Comparison of ENCODE assay signal across 9 mouse cellular contexts in the genomic region with DNA sequence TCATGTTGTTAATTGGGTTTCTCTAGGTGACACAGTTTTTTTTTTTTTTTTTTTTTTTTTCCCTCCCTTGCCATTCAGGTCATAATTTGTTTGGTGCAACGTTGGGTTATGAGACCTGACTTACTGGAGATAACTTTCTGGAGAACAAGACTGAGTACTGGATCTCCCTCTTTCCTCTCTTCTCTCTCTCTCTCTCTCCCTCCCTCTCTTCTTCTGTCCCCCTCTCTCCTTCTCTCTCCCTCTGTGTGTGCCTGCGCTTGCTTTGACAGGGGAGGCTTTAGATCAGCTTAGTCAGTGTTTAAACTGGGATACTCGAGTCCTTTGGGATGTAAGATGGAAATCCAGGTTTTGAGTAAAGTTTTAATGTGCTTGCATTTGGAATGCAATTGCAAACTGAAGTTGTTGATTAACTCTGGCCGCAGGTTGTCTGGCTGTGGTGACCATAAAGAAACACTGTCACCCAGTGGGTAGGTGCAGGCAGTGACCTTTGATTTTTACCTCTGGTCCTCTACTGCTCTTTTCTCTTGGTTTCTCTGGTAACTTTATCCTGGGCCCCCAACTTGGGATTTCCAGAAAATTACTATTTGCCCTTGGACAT. TPM values are rescaled to one million over a fixed set of nuclear protein-coding genes. Genes with fewer than 3 reads are reported as not detected.
DNase-seq lines count a peak whose midpoint lies in the region; ATAC-seq and TF ChIP-seq lines count a peak whose summit lies in the region.
"Had no signal": no experiment of that assay in that cellular context is flagged by ENCODE, and none has a peak within 500 bp of the region (broad histone marks: within the 10 kb centered on the region; RNA-seq: fewer than 3 reads in every experiment).

No protein-coding gene starts in this region.

- no peak for TF ChIP-seq EP300 in heart, adult 2 months (IDR thresholded peaks at IDR 0.05; ENCODE audit: insufficient read depth, low read depth, low read length)

- H3K9ac ChIP-seq in heart, adult 2 months (ENCODE audit: low read depth, low read length) = no peak overlapping the region
- H3K9ac ChIP-seq in embryonic facial prominence, embryonic 13.5 days = peak overlapping the region; percentile 87
- peak overlapping the region; percentile 94 for H3K9ac ChIP-seq in midbrain, embryonic 13.5 days (replicated peaks)

- H3K79me2 ChIP-seq in heart, adult 2 months (replicated peaks; ENCODE audit: control insufficient read depth, insufficient read depth, low read length) = peaks cover 3% of the 10 kb centered on the region

- no peaks in the 10 kb centered on the region for H3K9me3 ChIP-seq in heart, embryonic 10.5 days
- H3K9me3 ChIP-seq in embryonic facial prominence, embryonic 13.5 days = no peaks in the 10 kb centered on the region
- no peaks in the 10 kb centered on the region for H3K9me3 ChIP-seq in midbrain, embryonic 13.5 days

- no peak for ATAC-seq in embryonic facial prominence, embryonic 13.5 days (ENCODE audit: insufficient number of reproducible peaks, insufficient read depth, low FRiP score, low TSS enrichment, low read depth)
- ATAC-seq in midbrain, embryonic 13.5 days = no peak
- no peak for ATAC-seq in CD4-positive, CD25-positive, alpha-beta regulatory T cell, adult 4 months

- TF ChIP-seq POLR2A in heart, adult 2 months (IDR thresholded peaks at IDR 0.05; ENCODE audit: insufficient read depth, low read depth, low read length) = no peak

- H3K4me2 ChIP-seq in embryonic facial prominence, embryonic 13.5 days = peak overlapping the region; percentile 85
- H3K4me2 ChIP-seq in midbrain, embryonic 13.5 days (replicated peaks) = peak overlapping the region; percentile 95

- peak overlapping the region; percentile 93; the same call in 1 of the 2 replicates for H3K27ac ChIP-seq in heart, embryonic 10.5 days
- H3K27ac ChIP-seq in heart, adult 2 months = no peak overlapping the region; the same call in 1 of the 2 replicates
- peak overlapping the region; percentile 89; the same call in 1 of the 2 replicates for H3K27ac ChIP-seq in embryonic facial prominence, embryonic 13.5 days
- no peak overlapping the region for H3K27ac ChIP-seq in midbrain, embryonic 13.5 days

- whole genome bisulfite sequencing in heart, embryonic 10.5 days = 46% methylated on average over 4 of the region's 4 CpGs
- WGBS in heart, adult 2 months = 52% methylated on average over 4 of the region's 4 CpGs
- 48% methylated on average over 4 of the region's 4 CpGs for WGBS in embryonic facial prominence, embryonic 13.5 days
- WGBS in midbrain, embryonic 13.5 days = 38% methylated on average over 4 of the region's 4 CpGs

- peaks cover 33% of the 10 kb centered on the region for H3K4me1 ChIP-seq in heart, embryonic 10.5 days
- H3K4me1 ChIP-seq in heart, adult 2 months (ENCODE audit: control insufficient read depth, insufficient read depth, low read length) = peaks cover 11% of the 10 kb centered on the region
- H3K4me1 ChIP-seq in embryonic facial prominence, embryonic 13.5 days = peaks cover 23% of the 10 kb centered on the region
- peaks cover 50% of the 10 kb centered on the region for H3K4me1 ChIP-seq in midbrain, embryonic 13.5 days (replicated peaks)

- H3K36me3 ChIP-seq in heart, embryonic 10.5 days = 0 out of 2 replicates have a peak, but pooled peaks cover 9% of the 10 kb centered on the region
- H3K36me3 ChIP-seq in heart, adult 2 months (ENCODE audit: control insufficient read depth, insufficient read depth, low read length) = no peaks in the 10 kb centered on the region
- H3K36me3 ChIP-seq in embryonic facial prominence, embryonic 13.5 days = peaks cover 13% of the 10 kb centered on the region
- H3K36me3 ChIP-seq in midbrain, embryonic 13.5 days = no peaks in the 10 kb centered on the region

- no peak for DNase-seq in heart, embryonic 10.5 days (ENCODE audit: low spot score)
- no peak for DNase-seq in heart, adult 2 months
- peak; percentile 64 to 82 for DNase-seq in kidney, adult 8-10 months
- no peak for DNase-seq in urinary bladder, adult 18-20 months (ENCODE audit: low spot score in 2 of 2)
- DNase-seq in embryo, embryonic 9.5 days (ENCODE audit: extremely low spot score) = no peak

- H3K27me3 ChIP-seq in heart, embryonic 10.5 days (ENCODE audit: insufficient read depth, poor library complexity, severe bottlenecking) = no peaks in the 10 kb centered on the region
- no peaks in the 10 kb centered on the region for H3K27me3 ChIP-seq in heart, adult 2 months (ENCODE audit: control insufficient read depth, insufficient read depth, low read length)
- no peaks in the 10 kb centered on the region for H3K27me3 ChIP-seq in embryonic facial prominence, embryonic 13.5 days
- no peaks in the 10 kb centered on the region for H3K27me3 ChIP-seq in midbrain, embryonic 13.5 days

- TF ChIP-seq CTCF in heart, adult 2 months (IDR thresholded peaks at IDR 0.05) = no peak

- peak overlapping the region; percentile 82 for H3K4me3 ChIP-seq in heart, embryonic 10.5 days
- H3K4me3 ChIP-seq in heart, adult 2 months = no peak overlapping the region; the same call in 1 of the 2 replicates
- H3K4me3 ChIP-seq in embryonic facial prominence, embryonic 13.5 days = peak overlapping the region; percentile 93
- H3K4me3 ChIP-seq in midbrain, embryonic 13.5 days (replicated peaks) = peak overlapping the region; percentile 92

- intact Hi-C loops in heart, adult 2 months (cut with DNase I) = loop anchor here (2.0 kb wide), 2 partner anchors 30 to 40 kb away; no protein-coding TSS in a partner anchor

RNA-seq across cellular contexts. Expression of gene Mink1, which starts 1.7 kb away (rescaled TPM):
- 12.6 and 14.9 TPM in 2 replicates for polyA plus RNA-seq in heart, embryonic 10.5 days (2016; fragmentation: Nextera tagmentation; extraction: Ambion mirVana)
- 10 to 100 TPM; 41.3 to 46.8 TPM for total RNA-seq in heart, adult 2 months (2021)
- 40.8 and 49.6 TPM in 2 replicates for polyA plus RNA-seq in heart, adult 2 months (2012; rRNA removed)
- polyA plus RNA-seq in embryonic facial prominence, embryonic 13.5 days (2015; fragmentation: Nextera tagmentation; extraction: Ambion mirVana) = 14.6 and 16.5 TPM in 2 replicates
- 10.7 and 14.2 TPM in 2 replicates for polyA plus RNA-seq in midbrain, embryonic 13.5 days (2015; fragmentation: Nextera tagmentation; extraction: Ambion mirVana)
- polyA plus RNA-seq in CD4-positive, CD25-positive, alpha-beta regulatory T cell, adult 4 months (2017; shearing (Covaris generic)) = 1 to 10 TPM; 5.6 to 8.4 TPM

RNA-seq across cellular contexts. Expression of gene Pld2, which starts 24.5 kb away (rescaled TPM):
- 9.4 TPM in 2 replicates for polyA plus RNA-seq in heart, embryonic 10.5 days (2016; fragmentation: Nextera tagmentation; extraction: Ambion mirVana)
- 1 to 10 TPM; 4.3 to 5.8 TPM for total RNA-seq in heart, adult 2 months (2021)
- 15.1 and 21.0 TPM in 2 replicates for polyA plus RNA-seq in heart, adult 2 months (2012; rRNA removed)
- 5.3 and 6.5 TPM in 2 replicates for polyA plus RNA-seq in embryonic facial prominence, embryonic 13.5 days (2015; fragmentation: Nextera tagmentation; extraction: Ambion mirVana)
- 5.2 and 6.5 TPM in 2 replicates for polyA plus RNA-seq in midbrain, embryonic 13.5 days (2015; fragmentation: Nextera tagmentation; extraction: Ambion mirVana)
- polyA plus RNA-seq in CD4-positive, CD25-positive, alpha-beta regulatory T cell, adult 4 months (2017; shearing (Covaris generic)) = 1 to 10 TPM; 2.7 to 3.9 TPM

RNA-seq across cellular contexts. Expression of gene Gm40193, which starts 31.6 kb away (rescaled TPM):
- not detected in 2 replicates for polyA plus RNA-seq in heart, embryonic 10.5 days (2016; fragmentation: Nextera tagmentation; extraction: Ambion mirVana)
- not detected for total RNA-seq in heart, adult 2 months (2021)
- not detected in 2 replicates for polyA plus RNA-seq in heart, adult 2 months (2012; rRNA removed)
- not detected in 2 replicates for polyA plus RNA-seq in embryonic facial prominence, embryonic 13.5 days (2015; fragmentation: Nextera tagmentation; extraction: Ambion mirVana)
- polyA plus RNA-seq in midbrain, embryonic 13.5 days (2015; fragmentation: Nextera tagmentation; extraction: Ambion mirVana) = not detected in 2 replicates
- not detected for polyA plus RNA-seq in CD4-positive, CD25-positive, alpha-beta regulatory T cell, adult 4 months (2017; shearing (Covaris generic))
- total RNA-seq: left cerebral cortex, postnatal 36 days had no signal

RNA-seq across cellular contexts. Expression of gene Psmb6, which starts 39.2 kb away (rescaled TPM):
- 825 and 969 TPM in 2 replicates for polyA plus RNA-seq in heart, embryonic 10.5 days (2016; fragmentation: Nextera tagmentation; extraction: Ambion mirVana)
- total RNA-seq in heart, adult 2 months (2021) = 100 to 1,000 TPM; 204 to 231 TPM
- polyA plus RNA-seq in heart, adult 2 months (2012; rRNA removed) = 296 and 367 TPM in 2 replicates
- polyA plus RNA-seq in embryonic facial prominence, embryonic 13.5 days (2015; fragmentation: Nextera tagmentation; extraction: Ambion mirVana) = 837 and 839 TPM in 2 replicates
- polyA plus RNA-seq in midbrain, embryonic 13.5 days (2015; fragmentation: Nextera tagmentation; extraction: Ambion mirVana) = 827 and 844 TPM in 2 replicates
- 100 to 1,000 TPM; 378 to 439 TPM for polyA plus RNA-seq in CD4-positive, CD25-positive, alpha-beta regulatory T cell, adult 4 months (2017; shearing (Covaris generic))

RNA-seq across cellular contexts. Expression of gene Gltpd2, which starts 45.4 kb away (rescaled TPM):
- 0.25 and 4.3 TPM in 2 replicates for polyA plus RNA-seq in heart, embryonic 10.5 days (2016; fragmentation: Nextera tagmentation; extraction: Ambion mirVana)
- not detected for total RNA-seq in heart, adult 2 months (2021)
- not detected in 2 replicates for polyA plus RNA-seq in heart, adult 2 months (2012; rRNA removed)
- 0.45 TPM in 1 of 2 replicates, not detected in the other for polyA plus RNA-seq in embryonic facial prominence, embryonic 13.5 days (2015; fragmentation: Nextera tagmentation; extraction: Ambion mirVana)
- polyA plus RNA-seq in midbrain, embryonic 13.5 days (2015; fragmentation: Nextera tagmentation; extraction: Ambion mirVana) = 0.35 and 0.42 TPM in 2 replicates
- polyA plus RNA-seq in CD4-positive, CD25-positive, alpha-beta regulatory T cell, adult 4 months (2017; shearing (Covaris generic)) = not detected
- total RNA-seq: left cerebral cortex, postnatal 36 days had no signal

Comparison
In these comparisons a context has a peak if more than half of its experiments do, and no peak if none do; other contexts are left out.
1. H3K27ac ChIP-seq: peak in heart, embryonic 10.5 days (single experiment) and embryonic facial prominence, embryonic 13.5 days (single experiment); none in heart, adult 2 months (single experiment) and midbrain, embryonic 13.5 days (single experiment).
2. DNase-seq: peak in kidney, adult 8-10 months (2 of 2); none in heart, embryonic 10.5 days (single experiment), heart, adult 2 months (0 of 2), urinary bladder, adult 18-20 months (0 of 2) and embryo, embryonic 9.5 days (single experiment).